Mouse (Mus musculus): ENCODE measurements around the gene Mdm2. TPM values are rescaled to one million over a fixed set of nuclear protein-coding genes. Genes with fewer than 3 reads are reported as not detected.
A peak's percentile ranks its signal among the peaks of the same experiment; 100 is the strongest.

Mdm2 gene
- polyA plus RNA-seq, 1 experiment = 37.2 TPM

DNA sequence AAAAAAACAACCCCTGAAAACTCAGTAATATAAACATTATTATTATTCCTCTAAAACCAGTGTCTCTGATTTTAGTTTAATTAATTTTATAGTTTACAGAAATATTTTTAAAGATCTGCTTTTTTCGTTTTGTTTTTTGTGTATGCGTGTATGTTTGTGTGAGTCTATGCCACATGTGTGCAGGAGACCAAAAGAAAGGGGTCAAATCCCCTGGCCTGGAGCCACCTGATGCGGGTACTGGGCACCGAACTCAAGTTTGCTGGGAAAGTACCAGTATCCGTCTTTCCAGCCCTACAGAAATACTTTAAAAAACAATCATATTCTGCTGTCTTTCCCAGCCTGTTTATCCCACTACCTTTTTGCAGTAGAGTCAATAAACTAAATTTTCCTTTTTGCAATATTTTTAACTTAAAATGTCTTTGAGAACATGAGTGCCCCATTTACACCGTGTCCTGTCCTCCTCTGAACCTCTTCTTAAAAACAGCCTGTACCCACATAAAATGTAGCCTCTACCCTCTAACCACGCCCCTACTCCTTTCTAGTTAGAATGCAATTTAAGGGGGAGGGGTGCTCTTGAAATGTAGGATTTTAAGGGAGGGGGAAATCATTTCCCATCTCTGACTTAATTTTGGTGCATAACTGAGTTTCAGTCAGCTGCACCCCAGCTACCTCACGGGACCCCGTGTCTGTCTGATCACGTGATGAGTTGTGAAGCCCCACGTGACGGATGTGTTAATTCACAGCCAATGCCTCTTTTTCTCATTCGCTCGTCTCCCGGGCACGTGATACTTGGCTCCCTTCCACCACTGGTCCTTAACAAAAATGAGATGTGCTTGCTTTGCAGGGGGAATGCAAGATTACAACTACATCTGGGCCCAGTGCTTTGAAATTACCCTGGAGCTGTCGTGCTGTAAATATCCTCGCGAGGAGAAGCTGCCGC is 35.2 kb downstream of the Mdm2 start:
- Histone ChIP-seq H3K4me1 (ENCODE audit: control insufficient read depth, insufficient read depth, insufficient read length) (no peaks in the 10 kb centered on the region), H3K27ac (ENCODE audit: insufficient read depth, low read length) (no peak overlapping the region), H3K27me3 (ENCODE audit: control insufficient read depth, insufficient read depth, low read length) (no peaks in the 10 kb centered on the region), H3K36me3 (ENCODE audit: control insufficient read depth, insufficient read depth, low read length) (peaks cover 19% of the 10 kb centered on the region), H3K4me3 (ENCODE audit: extremely low read depth, insufficient read depth, insufficient read length) (peak overlapping the region; percentile 24; the same call in 1 of the 2 replicates)
- TF ChIP-seq POLR2A (IDR thresholded peaks at IDR 0.05; ENCODE audit: low read depth, low read length) (no peak), CTCF (IDR thresholded peaks at IDR 0.05; ENCODE audit: extremely low read depth, insufficient read depth, insufficient read length, insufficient replicate concordance) (no peak)
- DNase-seq (ENCODE audit: low read depth in 1 of 2, low spot score in 2 of 2) = peak; percentile 45 to 61
- 40% methylated on average over 20 of the region's 20 CpGs for WGBS

DNA sequence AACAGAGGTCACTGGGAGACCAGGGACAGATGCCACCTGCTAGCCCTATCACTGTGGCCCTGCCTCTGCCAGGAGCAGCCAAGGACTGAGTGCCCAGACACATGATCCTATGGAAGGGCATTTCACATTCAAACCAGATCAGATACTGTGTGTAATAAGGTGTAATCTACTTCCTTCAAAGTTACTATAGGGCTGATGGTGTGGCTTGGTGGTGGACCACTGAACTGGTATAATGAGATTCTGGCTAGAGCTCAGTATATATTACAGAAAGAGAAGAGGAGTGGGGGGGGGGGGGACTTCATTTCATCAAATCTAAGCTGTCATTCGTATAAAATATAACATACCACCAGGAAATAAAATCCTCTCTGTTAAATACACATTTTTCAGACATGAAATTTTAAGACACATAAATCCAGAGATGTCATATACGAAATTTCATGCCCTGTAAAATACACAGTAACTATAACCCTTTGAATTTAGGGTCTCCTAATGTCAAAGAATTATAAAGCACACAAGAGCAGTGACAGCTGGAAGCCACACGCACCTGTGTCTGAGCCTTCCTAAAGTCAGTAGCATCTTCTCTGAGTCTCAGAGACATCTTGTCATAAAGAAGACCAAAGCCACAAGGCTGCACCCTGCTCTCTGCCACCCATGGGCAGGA is 36.1 kb downstream of the Mdm2 start:
- Histone ChIP-seq H3K27ac (ENCODE audit: insufficient read depth, low read length) (no peak overlapping the region), H3K4me3 (ENCODE audit: extremely low read depth, insufficient read depth, insufficient read length) (no peak overlapping the region), H3K4me1 (ENCODE audit: control insufficient read depth, insufficient read depth, insufficient read length) (no peaks in the 10 kb centered on the region), H3K36me3 (ENCODE audit: control insufficient read depth, insufficient read depth, low read length) (peaks cover 22% of the 10 kb centered on the region), H3K27me3 (ENCODE audit: control insufficient read depth, insufficient read depth, low read length) (no peaks in the 10 kb centered on the region)
- TF ChIP-seq POLR2A (IDR thresholded peaks at IDR 0.05; ENCODE audit: low read depth, low read length) = no peak
- no peak for TF ChIP-seq CTCF (IDR thresholded peaks at IDR 0.05; ENCODE audit: extremely low read depth, insufficient read depth, insufficient read length, insufficient replicate concordance)
- no peak for DNase-seq (ENCODE audit: low read depth in 1 of 2, low spot score in 2 of 2)
- WGBS = 88% methylated on average over 3 of the region's 3 CpGs

DNA sequence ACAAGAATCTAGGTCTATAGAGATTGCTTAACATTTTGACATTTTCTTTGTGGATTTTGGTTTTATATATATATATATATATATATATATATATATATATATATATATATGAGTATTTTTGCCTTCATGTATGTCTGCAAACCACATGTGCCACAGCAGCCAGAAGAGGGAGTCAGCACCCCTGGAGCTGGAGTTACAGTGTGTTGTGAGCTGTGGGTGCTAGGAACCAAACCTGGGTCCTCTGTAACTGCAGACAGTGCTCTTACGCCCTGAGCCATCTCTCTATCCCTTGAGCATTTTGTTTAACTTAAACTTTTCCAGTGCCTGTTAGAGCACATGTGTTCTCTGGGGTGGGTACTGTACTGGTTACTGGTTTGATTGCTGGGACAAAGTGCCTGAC is 36.6 kb downstream of the Mdm2 start:
- no peak for DNase-seq (ENCODE audit: low read depth in 1 of 2, low spot score in 2 of 2)
- H3K4me1 ChIP-seq (ENCODE audit: control insufficient read depth, insufficient read depth, insufficient read length) = no peaks in the 10 kb centered on the region
- no peaks in the 10 kb centered on the region for H3K27me3 ChIP-seq (ENCODE audit: control insufficient read depth, insufficient read depth, low read length)
- H3K4me3 ChIP-seq (ENCODE audit: extremely low read depth, insufficient read depth, insufficient read length) = no peak overlapping the region
- H3K36me3 ChIP-seq (ENCODE audit: control insufficient read depth, insufficient read depth, low read length) = peaks cover 22% of the 10 kb centered on the region
- no peak overlapping the region for H3K27ac ChIP-seq (ENCODE audit: insufficient read depth, low read length)
- no peak for TF ChIP-seq POLR2A (IDR thresholded peaks at IDR 0.05; ENCODE audit: low read depth, low read length)
- no peak for TF ChIP-seq CTCF (IDR thresholded peaks at IDR 0.05; ENCODE audit: extremely low read depth, insufficient read depth, insufficient read length, insufficient replicate concordance)
- 83% methylated on average over 1 of the region's 1 CpGs for WGBS

DNA sequence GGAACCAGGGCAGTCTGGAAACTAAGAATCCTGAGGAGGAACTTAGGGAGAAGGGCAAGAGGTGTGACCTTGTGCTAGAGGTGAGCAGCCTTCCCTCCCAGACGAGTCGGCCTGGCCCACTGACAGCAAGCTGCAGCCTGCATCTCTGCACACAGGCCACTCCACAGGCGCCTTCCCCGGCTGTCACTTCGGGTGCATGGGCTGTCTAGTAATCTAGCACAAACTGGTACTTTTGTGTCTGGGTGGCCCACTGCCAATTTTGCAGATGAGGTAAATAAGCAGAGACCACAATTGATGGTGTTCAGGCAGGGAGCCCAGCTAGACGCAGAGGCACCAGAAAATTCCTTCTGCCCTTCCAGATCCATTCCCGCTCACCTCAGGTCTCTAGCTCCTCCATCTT is 37.9 kb downstream of the Mdm2 start:
- Histone ChIP-seq H3K4me3 (ENCODE audit: extremely low read depth, insufficient read depth, insufficient read length) (no peak overlapping the region), H3K4me1 (ENCODE audit: control insufficient read depth, insufficient read depth, insufficient read length) (no peaks in the 10 kb centered on the region), H3K27me3 (ENCODE audit: control insufficient read depth, insufficient read depth, low read length) (no peaks in the 10 kb centered on the region), H3K27ac (ENCODE audit: insufficient read depth, low read length) (no peak overlapping the region), H3K36me3 (ENCODE audit: control insufficient read depth, insufficient read depth, low read length) (peaks cover 25% of the 10 kb centered on the region)
- 81% methylated on average over 7 of the region's 7 CpGs for WGBS
- no peak for DNase-seq (ENCODE audit: low read depth in 1 of 2, low spot score in 2 of 2)
- TF ChIP-seq CTCF (IDR thresholded peaks at IDR 0.05; ENCODE audit: extremely low read depth, insufficient read depth, insufficient read length, insufficient replicate concordance) (no peak), POLR2A (IDR thresholded peaks at IDR 0.05; ENCODE audit: low read depth, low read length) (no peak)

DNA sequence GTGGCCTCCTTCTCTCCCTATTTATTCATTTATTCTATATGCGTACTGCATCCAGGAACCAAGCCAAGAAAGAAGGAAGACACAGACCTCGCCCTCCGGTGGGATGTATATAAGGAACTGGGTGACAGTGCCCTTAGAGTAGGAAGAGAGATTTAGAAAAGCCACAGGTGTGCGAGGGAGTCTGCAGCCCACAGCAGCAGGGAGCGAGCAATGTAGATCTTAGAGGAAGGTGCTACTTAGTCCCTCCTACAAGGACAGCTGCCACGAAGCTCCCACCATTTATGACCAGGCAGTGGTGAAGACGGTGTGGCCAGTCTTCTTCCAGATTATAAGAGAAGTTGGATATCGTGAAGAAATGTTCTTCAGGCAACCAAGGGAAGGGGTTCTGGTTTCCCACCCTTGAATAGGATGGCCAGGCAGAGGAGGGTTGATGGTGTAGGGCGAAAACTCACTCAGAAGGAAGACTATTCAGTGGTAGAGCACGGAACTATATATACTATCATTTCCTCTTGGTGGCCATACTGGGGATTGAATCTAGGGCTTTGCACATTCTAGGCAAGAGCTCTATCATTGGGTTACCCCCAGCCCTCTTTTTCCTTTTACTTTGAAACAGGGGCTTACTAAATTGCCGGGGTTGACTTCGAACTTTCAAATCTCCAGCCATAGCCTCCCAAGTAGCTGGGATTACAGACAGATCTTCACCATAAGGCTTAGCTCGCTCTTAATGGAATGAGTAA is 38.5 kb downstream of the Mdm2 start:
- Histone ChIP-seq H3K36me3 (ENCODE audit: control insufficient read depth, insufficient read depth, low read length) (peaks cover 25% of the 10 kb centered on the region), H3K4me3 (ENCODE audit: extremely low read depth, insufficient read depth, insufficient read length) (no peak overlapping the region), H3K27ac (ENCODE audit: insufficient read depth, low read length) (no peak overlapping the region), H3K4me1 (ENCODE audit: control insufficient read depth, insufficient read depth, insufficient read length) (no peaks in the 10 kb centered on the region), H3K27me3 (ENCODE audit: control insufficient read depth, insufficient read depth, low read length) (no peaks in the 10 kb centered on the region)
- TF ChIP-seq CTCF (IDR thresholded peaks at IDR 0.05; ENCODE audit: extremely low read depth, insufficient read depth, insufficient read length, insufficient replicate concordance) (no peak), POLR2A (IDR thresholded peaks at IDR 0.05; ENCODE audit: low read depth, low read length) (no peak)
- no peak for DNase-seq (ENCODE audit: low read depth in 1 of 2, low spot score in 2 of 2)
- WGBS = 90% methylated on average over 13 of the region's 13 CpGs

DNA sequence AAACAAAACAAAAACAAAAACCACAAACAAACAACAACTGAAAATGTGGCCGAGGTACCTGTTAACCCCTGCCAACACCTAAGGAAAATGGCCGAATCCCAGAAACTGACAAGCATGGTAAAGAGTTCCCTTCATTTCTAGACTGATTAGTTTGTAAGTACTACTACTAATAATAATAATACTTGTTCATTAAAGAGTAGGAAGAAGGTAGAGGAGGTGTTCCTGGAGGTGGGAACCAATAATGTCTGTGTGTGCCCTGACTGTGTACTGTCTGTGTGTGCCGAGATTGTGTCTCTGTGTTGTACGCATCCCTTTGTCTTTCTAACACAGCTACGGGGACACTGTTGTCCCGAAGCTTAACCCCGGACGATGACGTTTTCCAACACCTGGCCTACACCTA is 39.3 kb downstream of the Mdm2 start:
- no peak overlapping the region for H3K27ac ChIP-seq (ENCODE audit: insufficient read depth, low read length)
- 94% methylated on average over 9 of the region's 9 CpGs for WGBS
- no peak overlapping the region for H3K4me3 ChIP-seq (ENCODE audit: extremely low read depth, insufficient read depth, insufficient read length)
- no peaks in the 10 kb centered on the region for H3K27me3 ChIP-seq (ENCODE audit: control insufficient read depth, insufficient read depth, low read length)
- peaks cover 25% of the 10 kb centered on the region for H3K36me3 ChIP-seq (ENCODE audit: control insufficient read depth, insufficient read depth, low read length)
- DNase-seq (ENCODE audit: low read depth in 1 of 2, low spot score in 2 of 2) = no peak
- TF ChIP-seq CTCF (IDR thresholded peaks at IDR 0.05; ENCODE audit: extremely low read depth, insufficient read depth, insufficient read length, insufficient replicate concordance) (no peak), POLR2A (IDR thresholded peaks at IDR 0.05; ENCODE audit: low read depth, low read length) (no peak)
- H3K4me1 ChIP-seq (ENCODE audit: control insufficient read depth, insufficient read depth, insufficient read length) = no peaks in the 10 kb centered on the region
